Mouse (Mus musculus): ENCODE results near the gene Ttc33. TPM values are rescaled to one million over a fixed set of nuclear protein-coding genes. Genes with fewer than 3 reads are reported as not detected.
"Not testable (repeated sequence)": the region's sequence is repeated elsewhere in the genome, so short reads cannot be mapped to it uniquely, and the experiment has no call there.

The Ttc33 gene
- polyA plus RNA-seq, 1 experiment from 2014 or later = 35.4 TPM

DNA sequence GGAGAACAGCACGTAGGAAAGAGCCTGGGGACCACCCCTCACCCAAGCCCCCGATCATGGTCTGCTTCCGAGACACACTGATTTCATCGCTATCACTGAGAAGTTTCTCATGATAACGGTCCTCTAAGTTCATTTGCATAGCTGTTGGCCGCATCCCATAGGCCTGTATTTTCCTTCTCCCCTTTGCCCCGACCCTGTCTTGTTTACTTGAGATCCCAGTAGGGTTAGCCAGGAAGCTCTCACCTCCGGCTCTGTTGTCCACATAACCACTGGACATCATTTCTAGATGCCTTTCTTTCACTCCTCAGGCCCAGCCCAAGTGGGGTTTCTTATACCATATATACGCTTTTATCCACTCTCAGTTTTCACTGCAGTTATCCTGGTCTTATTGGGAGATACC lies 9.6 kb downstream of the Ttc33 start:
- H3K9ac ChIP-seq (ENCODE audit: low read length) = no peak overlapping the region
- no peaks in the 10 kb centered on the region for H3K27me3 ChIP-seq (ENCODE audit: control insufficient read depth, insufficient read depth, low read length)
- H3K27ac ChIP-seq (ENCODE audit: low read length) = peak overlapping the region; percentile 62; the same call in 1 of the 2 replicates
- no peak for ATAC-seq (ENCODE audit: insufficient read depth, low FRiP score)
- H3K4me1 ChIP-seq (ENCODE audit: control insufficient read depth, insufficient read depth, low read length) = peaks cover 25% of the 10 kb centered on the region
- H3K9me3 ChIP-seq (replicated peaks; ENCODE audit: control insufficient read depth, low read length) = no peaks in the 10 kb centered on the region
- H3K4me3 ChIP-seq (replicated peaks; ENCODE audit: low read length) = no peak overlapping the region
- H3K4me2 ChIP-seq (ENCODE audit: low read depth, low read length) = no peak overlapping the region
- 84% methylated on average over 9 of the region's 9 CpGs for WGBS
- no peaks in the 10 kb centered on the region for H3K36me3 ChIP-seq (ENCODE audit: control insufficient read depth, insufficient read depth, low read length)

- ATAC-seq (ENCODE audit: insufficient read depth, low FRiP score) = peak; percentile 89
- H3K4me1 ChIP-seq (ENCODE audit: control insufficient read depth, insufficient read depth, low read length) = peaks cover 25% of the 10 kb centered on the region
- no peak overlapping the region for H3K9ac ChIP-seq (ENCODE audit: low read length)
- H3K36me3 ChIP-seq (ENCODE audit: control insufficient read depth, insufficient read depth, low read length) = no peaks in the 10 kb centered on the region
- 27% methylated on average over 4 of the region's 4 CpGs for WGBS
- H3K4me3 ChIP-seq (replicated peaks; ENCODE audit: low read length) = 0 out of 2 replicates have a peak overlapping the region, but pooled peaks have one; percentile 3
- H3K27ac ChIP-seq (ENCODE audit: low read length) = peak overlapping the region; percentile 90
- no peaks in the 10 kb centered on the region for H3K27me3 ChIP-seq (ENCODE audit: control insufficient read depth, insufficient read depth, low read length)
- no peaks in the 10 kb centered on the region for H3K9me3 ChIP-seq (replicated peaks; ENCODE audit: control insufficient read depth, low read length)
- H3K4me2 ChIP-seq (ENCODE audit: low read depth, low read length) = peak overlapping the region; percentile 16; the same call in 1 of the 2 replicates
Observed at GRCm38 (mm10) chr15:5195987-5196514, 10.7 kb downstream of the Ttc33 start.

DNA sequence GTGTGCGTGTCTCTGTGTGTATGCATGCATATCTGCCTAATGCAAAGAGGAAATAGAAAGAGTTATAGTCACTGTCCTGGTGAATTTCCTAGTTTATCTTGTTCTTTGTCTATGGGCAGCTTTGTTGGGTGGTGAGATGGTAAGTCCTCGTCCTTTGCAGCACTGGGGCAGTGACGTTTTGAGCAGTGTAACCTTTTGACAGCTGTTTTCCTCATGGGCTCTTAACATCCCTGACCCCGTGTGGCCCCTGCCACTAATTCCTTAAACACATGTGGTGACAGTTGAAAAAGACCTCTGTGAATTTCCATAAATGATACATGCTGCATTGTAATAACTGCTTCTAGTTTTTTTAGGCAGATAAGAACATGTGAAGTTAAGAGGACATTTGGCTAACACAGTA lies 11.4 kb downstream of the Ttc33 start:
- no peak overlapping the region for H3K4me3 ChIP-seq (replicated peaks; ENCODE audit: low read length)
- peak overlapping the region; percentile 16; the same call in 1 of the 2 replicates for H3K4me2 ChIP-seq (ENCODE audit: low read depth, low read length)
- H3K27ac ChIP-seq (ENCODE audit: low read length) = peak overlapping the region; percentile 90
- H3K9ac ChIP-seq (ENCODE audit: low read length) = no peak overlapping the region
- H3K4me1 ChIP-seq (ENCODE audit: control insufficient read depth, insufficient read depth, low read length) = peaks cover 25% of the 10 kb centered on the region
- no peaks in the 10 kb centered on the region for H3K36me3 ChIP-seq (ENCODE audit: control insufficient read depth, insufficient read depth, low read length)
- WGBS = 47% methylated on average over 4 of the region's 4 CpGs
- H3K9me3 ChIP-seq (replicated peaks; ENCODE audit: control insufficient read depth, low read length) = no peaks in the 10 kb centered on the region
- ATAC-seq (ENCODE audit: insufficient read depth, low FRiP score) = no peak
- no peaks in the 10 kb centered on the region for H3K27me3 ChIP-seq (ENCODE audit: control insufficient read depth, insufficient read depth, low read length)

DNA sequence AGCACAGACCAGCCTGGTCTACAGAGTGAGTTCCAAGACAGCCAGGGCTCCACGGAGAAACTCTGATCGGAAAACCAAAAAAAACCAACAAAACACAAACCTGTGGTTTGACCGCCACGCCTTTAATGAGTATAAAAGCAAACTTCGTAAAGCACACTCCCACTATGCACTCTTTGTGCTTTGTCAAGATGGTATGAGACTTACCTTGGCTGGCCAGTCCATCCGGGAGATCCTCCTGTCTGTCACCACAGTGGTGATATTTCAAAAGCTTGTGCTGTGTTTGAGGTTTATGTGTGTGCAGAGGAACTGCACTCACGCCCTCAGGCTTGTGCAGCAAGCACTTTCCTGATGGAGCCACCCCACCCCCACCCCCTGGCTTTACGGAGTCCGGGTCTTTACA lies 19.9 kb downstream of the Ttc33 start:
- Histone ChIP-seq H3K9me3 (replicated peaks; ENCODE audit: control insufficient read depth, low read length) (no peaks in the 10 kb centered on the region), H3K4me3 (replicated peaks; ENCODE audit: low read length) (no peak overlapping the region), H3K4me2 (ENCODE audit: low read depth, low read length) (no peak overlapping the region), H3K4me1 (ENCODE audit: control insufficient read depth, insufficient read depth, low read length) (no peaks in the 10 kb centered on the region), H3K36me3 (ENCODE audit: control insufficient read depth, insufficient read depth, low read length) (no peaks in the 10 kb centered on the region), H3K27ac (ENCODE audit: low read length) (peak overlapping the region; percentile 50; the same call in 1 of the 2 replicates), H3K9ac (ENCODE audit: low read length) (no peak overlapping the region), H3K27me3 (ENCODE audit: control insufficient read depth, insufficient read depth, low read length) (no peaks in the 10 kb centered on the region)
- peak; percentile 53; the same call in 1 of the 2 replicates for ATAC-seq (ENCODE audit: insufficient read depth, low FRiP score)
- WGBS = 72% methylated on average over 9 of the region's 9 CpGs

DNA sequence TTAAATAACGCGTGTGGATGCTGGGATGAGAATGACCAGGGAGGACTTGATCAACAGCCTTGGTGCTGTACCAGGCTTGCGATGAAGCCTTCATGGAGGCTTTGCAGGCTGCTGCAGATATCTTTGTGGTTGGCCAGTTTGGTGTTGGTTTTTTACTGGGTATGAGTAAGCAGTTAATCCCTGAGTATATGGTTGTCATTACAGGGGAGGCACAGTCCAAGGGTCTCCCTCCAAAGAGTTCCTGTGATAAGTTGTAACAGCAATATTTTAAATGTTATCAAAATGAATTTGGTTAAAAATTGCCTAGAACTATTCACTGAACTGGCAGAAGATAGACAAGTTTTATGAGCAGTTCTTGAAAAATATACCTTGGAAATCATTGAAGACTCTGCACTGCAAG lies 23.8 kb downstream of the Ttc33 start:
- Histone ChIP-seq H3K27me3 (ENCODE audit: control insufficient read depth, insufficient read depth, low read length) (no peaks in the 10 kb centered on the region), H3K9me3 (replicated peaks; ENCODE audit: control insufficient read depth, low read length) (no peaks in the 10 kb centered on the region), H3K27ac (ENCODE audit: low read length) (no peak overlapping the region), H3K36me3 (ENCODE audit: control insufficient read depth, insufficient read depth, low read length) (no peaks in the 10 kb centered on the region), H3K9ac (ENCODE audit: low read length) (no peak overlapping the region), H3K4me3 (replicated peaks; ENCODE audit: low read length) (no peak overlapping the region), H3K4me1 (ENCODE audit: control insufficient read depth, insufficient read depth, low read length) (no peaks in the 10 kb centered on the region), H3K4me2 (ENCODE audit: low read depth, low read length) (no peak overlapping the region)
- 95% methylated on average over 3 of the region's 3 CpGs for WGBS
- ATAC-seq (ENCODE audit: insufficient read depth, low FRiP score) = no peak

DNA sequence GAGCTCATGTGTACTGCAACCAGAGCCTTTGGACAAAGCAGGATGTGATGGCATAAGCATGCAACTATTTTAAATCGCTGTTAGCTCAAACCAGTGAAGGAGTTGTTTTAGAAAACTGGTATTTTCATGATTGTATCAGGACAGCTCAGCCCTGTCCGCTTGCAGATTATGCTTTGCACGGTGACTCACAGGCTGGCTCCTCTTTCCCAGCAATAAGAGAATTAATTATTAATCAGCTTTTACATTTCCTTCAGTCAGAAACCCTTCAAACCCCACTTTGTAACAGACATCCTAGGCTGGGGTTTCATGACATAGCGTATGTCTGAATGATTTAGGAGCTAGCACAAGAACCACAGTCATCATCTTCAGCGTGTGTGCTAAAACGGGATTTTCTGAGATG lies 35.2 kb downstream of the Ttc33 start:
- peak overlapping the region; percentile 5; the same call in 1 of the 2 replicates for H3K27ac ChIP-seq (ENCODE audit: low read length)
- no peak; the same call in 1 of the 2 replicates for ATAC-seq (ENCODE audit: insufficient read depth, low FRiP score)

DNA sequence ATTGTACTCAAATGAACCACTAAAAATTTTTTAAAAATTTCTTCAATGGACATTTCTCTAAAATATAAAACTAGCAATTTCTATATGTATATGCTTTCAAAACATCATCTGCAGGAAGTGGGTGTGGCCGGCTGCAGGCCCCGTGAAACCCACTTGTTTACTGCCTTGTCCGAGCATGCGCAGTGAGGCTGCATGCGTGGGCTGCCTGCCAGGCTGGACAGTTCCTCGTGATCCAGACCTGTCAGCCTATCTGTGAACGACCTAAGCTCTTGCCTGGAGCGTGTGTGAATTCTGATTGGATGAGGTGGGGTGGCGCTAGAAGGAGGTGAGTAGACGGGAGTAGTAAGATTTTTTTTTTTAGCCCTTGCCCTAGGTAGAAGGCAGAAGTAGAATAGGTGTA lies 45.4 kb downstream of the Ttc33 start:
- H3K4me1 ChIP-seq (ENCODE audit: control insufficient read depth, insufficient read depth, low read length); H3K9ac ChIP-seq (ENCODE audit: low read length); H3K27me3 ChIP-seq (ENCODE audit: control insufficient read depth, insufficient read depth, low read length); H3K4me3 ChIP-seq (replicated peaks; ENCODE audit: low read length); H3K4me2 ChIP-seq (ENCODE audit: low read depth, low read length); H3K27ac ChIP-seq (ENCODE audit: low read length); ATAC-seq (ENCODE audit: insufficient read depth, low FRiP score); H3K36me3 ChIP-seq (ENCODE audit: control insufficient read depth, insufficient read depth, low read length); H3K9me3 ChIP-seq (replicated peaks; ENCODE audit: control insufficient read depth, low read length): not testable (repeated sequence)
- WGBS = 77% methylated on average over 10 of the region's 10 CpGs

More for the DNA sequence above, 35.2 kb downstream of the Ttc33 start:
- 74% methylated on average over 6 of the region's 6 CpGs for WGBS
- no peak overlapping the region for H3K4me2 ChIP-seq (ENCODE audit: low read depth, low read length)
- no peaks in the 10 kb centered on the region for H3K36me3 ChIP-seq (ENCODE audit: control insufficient read depth, insufficient read depth, low read length)
- no peak overlapping the region for H3K4me3 ChIP-seq (replicated peaks; ENCODE audit: low read length)
- no peaks in the 10 kb centered on the region; the same call in 1 of the 2 replicates for H3K9me3 ChIP-seq (replicated peaks; ENCODE audit: control insufficient read depth, low read length)
- H3K9ac ChIP-seq (ENCODE audit: low read length) = no peak overlapping the region
- H3K4me1 ChIP-seq (ENCODE audit: control insufficient read depth, insufficient read depth, low read length) = no peaks in the 10 kb centered on the region
- no peaks in the 10 kb centered on the region for H3K27me3 ChIP-seq (ENCODE audit: control insufficient read depth, insufficient read depth, low read length)

- no peaks in the 10 kb centered on the region for H3K36me3 ChIP-seq (ENCODE audit: control insufficient read depth, insufficient read depth, low read length)
- H3K4me3 ChIP-seq (replicated peaks; ENCODE audit: low read length) = no peak overlapping the region
- no peak overlapping the region for H3K9ac ChIP-seq (ENCODE audit: low read length)
- H3K27ac ChIP-seq (ENCODE audit: low read length) = no peak overlapping the region
- H3K4me2 ChIP-seq (ENCODE audit: low read depth, low read length) = no peak overlapping the region
- no peaks in the 10 kb centered on the region for H3K9me3 ChIP-seq (replicated peaks; ENCODE audit: control insufficient read depth, low read length)
- H3K27me3 ChIP-seq (ENCODE audit: control insufficient read depth, insufficient read depth, low read length) = no peaks in the 10 kb centered on the region
- 84% methylated on average over 16 of the region's 16 CpGs for WGBS
- peaks cover 3% of the 10 kb centered on the region; the same call in 1 of the 2 replicates for H3K4me1 ChIP-seq (ENCODE audit: control insufficient read depth, insufficient read depth, low read length)
- ATAC-seq (ENCODE audit: insufficient read depth, low FRiP score) = no peak
Observed at GRCm38 (mm10) chr15:5234659-5235058, 49.3 kb downstream of the Ttc33 start.

DNA sequence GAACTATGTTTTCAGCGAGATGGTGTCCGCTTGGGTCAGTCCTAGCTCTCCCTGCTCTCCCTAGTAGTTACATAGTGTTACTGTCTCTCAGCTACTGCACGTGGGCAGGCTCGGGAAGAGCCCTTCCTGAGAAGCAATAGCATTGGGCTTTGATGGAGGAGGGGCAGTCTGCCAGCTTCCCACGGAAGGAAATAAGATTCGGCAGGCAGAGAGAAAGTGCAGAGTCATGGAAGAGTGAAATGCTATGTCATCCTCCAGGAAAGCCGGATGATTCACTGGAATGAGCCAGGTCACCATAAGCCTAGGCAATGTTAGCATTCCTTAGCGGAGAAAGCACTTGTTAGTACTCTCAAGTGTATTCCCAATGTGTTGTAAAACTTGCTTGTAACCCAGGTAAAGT lies 50.2 kb downstream of the Ttc33 start:
- H3K4me2 ChIP-seq (ENCODE audit: low read depth, low read length) = no peak overlapping the region
- WGBS = 38% methylated on average over 8 of the region's 8 CpGs
- no peak for ATAC-seq (ENCODE audit: insufficient read depth, low FRiP score)
- H3K27ac ChIP-seq (ENCODE audit: low read length) = no peak overlapping the region
- no peaks in the 10 kb centered on the region for H3K36me3 ChIP-seq (ENCODE audit: control insufficient read depth, insufficient read depth, low read length)
- no peak overlapping the region for H3K4me3 ChIP-seq (replicated peaks; ENCODE audit: low read length)
- peaks cover 3% of the 10 kb centered on the region; the same call in 1 of the 2 replicates for H3K4me1 ChIP-seq (ENCODE audit: control insufficient read depth, insufficient read depth, low read length)
- H3K9me3 ChIP-seq (replicated peaks; ENCODE audit: control insufficient read depth, low read length) = no peaks in the 10 kb centered on the region
- no peaks in the 10 kb centered on the region for H3K27me3 ChIP-seq (ENCODE audit: control insufficient read depth, insufficient read depth, low read length)
- H3K9ac ChIP-seq (ENCODE audit: low read length) = no peak overlapping the region

Data from stomach, embryonic 16.5 days (tissue).